8 mouse cellular contexts compared by ENCODE assay signal in the genomic region with DNA sequence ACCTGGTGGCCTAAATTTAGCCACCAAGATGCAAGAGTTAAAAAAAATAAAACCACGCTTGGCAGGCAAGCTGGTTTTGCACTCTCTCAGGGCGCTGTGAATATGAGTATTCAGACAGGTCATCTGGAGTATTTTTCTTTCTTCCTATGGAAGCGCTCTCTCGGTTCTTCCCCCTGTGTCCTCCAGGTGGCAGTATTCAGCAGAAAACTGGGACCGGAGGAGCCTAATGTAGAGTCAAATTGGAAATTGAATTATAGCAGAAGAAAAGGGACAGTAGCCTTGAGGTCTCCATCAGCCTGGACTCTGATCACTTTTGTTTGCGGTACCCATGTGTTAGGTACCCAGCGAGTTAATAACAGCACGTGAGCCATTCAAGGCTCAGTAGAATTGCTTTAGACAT.
A peak's percentile ranks its signal among the peaks of the same experiment; 100 is the strongest.
DNase-seq lines count a peak whose midpoint lies in the region; ATAC-seq and TF ChIP-seq lines count a peak whose summit lies in the region.

No protein-coding gene starts in this region.

- H3K4me3 ChIP-seq in kidney, embryonic 15.5 days (replicated peaks), result no peak overlapping the region
- no peak overlapping the region for H3K4me3 ChIP-seq in lung, adult 2 months (replicated peaks; ENCODE audit: extremely low read depth, low read depth, low read length)
- no peak overlapping the region for H3K4me3 ChIP-seq in neural tube, embryonic 15.5 days (replicated peaks)

- no peaks in the 10 kb centered on the region for H3K9me3 ChIP-seq in kidney, embryonic 15.5 days (replicated peaks)
- H3K9me3 ChIP-seq in neural tube, embryonic 15.5 days (replicated peaks), result no peaks in the 10 kb centered on the region

- ATAC-seq in kidney, embryonic 15.5 days (replicated peaks; ENCODE audit: low FRiP score), result 0 out of 2 replicates have a peak, but pooled peaks have one; percentile 25
- peak; percentile 46; the same call in 1 of the 2 replicates for ATAC-seq in neural tube, embryonic 15.5 days (ENCODE audit: low FRiP score)

- H3K36me3 ChIP-seq in kidney, embryonic 15.5 days, result no peaks in the 10 kb centered on the region
- no peaks in the 10 kb centered on the region; the same call in 1 of the 2 replicates for H3K36me3 ChIP-seq in neural tube, embryonic 15.5 days

- H3K27ac ChIP-seq in kidney, embryonic 15.5 days, result no peak overlapping the region
- H3K27ac ChIP-seq in neural tube, embryonic 15.5 days (replicated peaks), result no peak overlapping the region

- H3K4me2 ChIP-seq in kidney, embryonic 15.5 days, result no peak overlapping the region
- H3K4me2 ChIP-seq in neural tube, embryonic 15.5 days, result no peak overlapping the region

- TF ChIP-seq POLR2A in lung, adult 2 months (IDR thresholded peaks at IDR 0.05; ENCODE audit: borderline replicate concordance, extremely low read depth, low read depth, low read length), result no peak

- WGBS in kidney, embryonic 15.5 days, result 29% methylated on average over 8 of the region's 8 CpGs
- 23% methylated on average over 8 of the region's 8 CpGs for WGBS in lung, adult 2 months
- WGBS in neural tube, embryonic 15.5 days, result 16% methylated on average over 8 of the region's 8 CpGs

- no peak overlapping the region for H3K9ac ChIP-seq in kidney, embryonic 15.5 days
- H3K9ac ChIP-seq in neural tube, embryonic 15.5 days (replicated peaks), result no peak overlapping the region

- H3K4me1 ChIP-seq in kidney, embryonic 15.5 days, result 0 out of 2 replicates have a peak, but pooled peaks cover 2% of the 10 kb centered on the region
- no peaks in the 10 kb centered on the region for H3K4me1 ChIP-seq in lung, adult 2 months (ENCODE audit: control insufficient read depth, insufficient read depth, low read length)
- peaks cover 10% of the 10 kb centered on the region; the same call in 1 of the 2 replicates for H3K4me1 ChIP-seq in neural tube, embryonic 15.5 days

- DNase-seq in CD4-positive helper T cell, adult 2 months (ENCODE audit: low read depth, low spot score), result peak; percentile 55
- peak; percentile 87 for DNase-seq in NIH3T3 (ENCODE audit: low read depth)
- DNase-seq in cerebellum, adult 9-10 months, result peak; percentile 89
- DNase-seq in frontal cortex, postnatal 25 days (ENCODE audit: low spot score in 2 of 2), result peak; percentile 48 to 54
- peak; percentile 57 for DNase-seq in lung, adult 2 months
- DNase-seq in thymus, postnatal 36 days, result peak; percentile 41 to 46

- TF ChIP-seq CTCF in lung, adult 2 months (IDR thresholded peaks at IDR 0.05; ENCODE audit: insufficient read depth, low read length), result peak; percentile 65

- 0 out of 2 replicates have a peak, but pooled peaks cover 3% of the 10 kb centered on the region for H3K27me3 ChIP-seq in kidney, embryonic 15.5 days
- H3K27me3 ChIP-seq in neural tube, embryonic 15.5 days (replicated peaks), result no peaks in the 10 kb centered on the region
